Mouse (Mus musculus) brain, embryonic 14.5 days (tissue): ENCODE results near the gene Mettl21a. TPM values are rescaled to one million over a fixed set of nuclear protein-coding genes. Genes with fewer than 3 reads are reported as not detected.

Experiments
- DNase-seq: peaks from one replicate; pipeline ENCODE4 v3.0.0-alpha.2; 2011; ENCODE audit warnings: low read depth
- CTCF ChIP-seq: fragments of 200-500 bp; IDR thresholded peaks from 2 replicates; pipeline ENCODE4 v1.5.1; 2012; ENCODE audit warnings: inconsistent platforms, mild to moderate bottlenecking, moderate library complexity, borderline replicate concordance; ENCODE audit not compliant: insufficient read depth, insufficient read length; ENCODE audit errors: extremely low read depth
- POLR2A ChIP-seq: fragments of 200-500 bp; IDR thresholded peaks from 2 replicates; pipeline ENCODE4 v1.6.1; 2012; ENCODE audit warnings: mild to moderate bottlenecking, inconsistent platforms, borderline replicate concordance; ENCODE audit not compliant: poor library complexity, insufficient read depth, insufficient read length, severe bottlenecking; ENCODE audit errors: extremely low read depth
- polyA plus RNA-seq: library from polyadenylated mRNA; depleted of rRNA; stranded (reverse); fragments of >200 nt; gene quantifications from 2 replicates; pipeline ENCODE4 v1.2.3, GENCODE M21; 2012; rRNA removed

Mettl21a gene
- polyA plus RNA-seq, result 12.6 and 17.4 TPM in 2 replicates

- DNase-seq, result peak; percentile 98
- no peak for TF ChIP-seq CTCF
- peak; percentile 84; the same call in 1 of the 2 replicates for TF ChIP-seq POLR2A
Measured at GRCm38 (mm10) chr1:64616881-64617714, at the start of gene Mettl21a. Mettl21a (minus strand) TSS chr1:64617242.

- DNase-seq, result no peak
- TF ChIP-seq CTCF, result no peak
- TF ChIP-seq POLR2A, result no peak
Measured at GRCm38 (mm10) chr1:64658876-64659275, 41.8 kb upstream of the Mettl21a start.

GRCm38 (mm10) chr1:64656423-64657129 is 39.5 kb upstream of the Mettl21a start:
- DNase-seq, result no peak
- TF ChIP-seq CTCF, result no peak
- TF ChIP-seq POLR2A, result no peak

DNA sequence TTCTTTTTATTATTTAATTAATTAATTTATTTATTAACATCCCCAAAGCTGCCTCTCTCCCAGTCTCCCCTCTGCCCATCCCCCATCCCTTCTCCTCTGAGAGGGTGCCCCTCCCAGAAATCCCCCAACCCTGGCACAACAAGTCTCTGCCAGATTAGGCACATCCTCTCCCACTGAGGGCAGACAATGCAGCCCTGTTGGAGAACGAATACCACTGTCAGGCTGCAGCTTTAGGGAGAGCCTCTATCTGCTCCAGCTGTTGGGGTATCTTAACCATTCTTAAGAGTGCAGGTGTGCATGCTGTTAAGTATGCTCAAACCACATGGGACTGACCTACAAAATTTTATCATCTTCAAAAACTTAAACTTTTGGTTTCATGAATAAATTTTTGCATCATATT is 38.4 kb upstream of the Mettl21a start:
- DNase-seq, result peak; percentile 15
- TF ChIP-seq CTCF (no peak), POLR2A (no peak)

- TF ChIP-seq POLR2A (no peak), CTCF (no peak)
- no peak for DNase-seq
Measured at GRCm38 (mm10) chr1:64653701-64654100, 36.7 kb upstream of the Mettl21a start.

- no peak for DNase-seq
- TF ChIP-seq POLR2A (no peak), CTCF (no peak)
Measured at GRCm38 (mm10) chr1:64649362-64650124, 32.5 kb upstream of the Mettl21a start.

DNA sequence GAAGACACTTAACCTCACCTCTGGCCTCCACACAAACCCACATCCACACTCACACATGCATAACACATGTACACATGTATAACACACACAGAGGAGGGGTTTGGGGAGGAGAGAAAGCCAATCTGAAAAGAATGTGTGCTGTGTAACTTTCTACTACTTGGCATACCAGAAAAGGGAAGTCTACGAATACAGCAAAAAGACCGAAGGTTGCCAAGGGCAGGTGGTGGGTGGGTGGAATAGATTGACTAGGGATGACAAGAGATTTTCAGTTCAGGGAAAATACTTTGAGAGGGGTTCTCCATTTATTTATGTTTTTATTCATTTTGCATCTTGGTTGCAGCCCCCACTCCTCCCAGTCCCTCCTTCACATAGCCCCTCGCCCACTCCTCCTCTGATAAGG is 27.5 kb upstream of the Mettl21a start:
- no peak for DNase-seq

GRCm38 (mm10) chr1:64642541-64642940 is 25.5 kb upstream of the Mettl21a start:
- DNase-seq, result peak; percentile 63

More for the DNA sequence above, 27.5 kb upstream of the Mettl21a start:
- TF ChIP-seq POLR2A, result no peak
- TF ChIP-seq CTCF, result no peak

DNA sequence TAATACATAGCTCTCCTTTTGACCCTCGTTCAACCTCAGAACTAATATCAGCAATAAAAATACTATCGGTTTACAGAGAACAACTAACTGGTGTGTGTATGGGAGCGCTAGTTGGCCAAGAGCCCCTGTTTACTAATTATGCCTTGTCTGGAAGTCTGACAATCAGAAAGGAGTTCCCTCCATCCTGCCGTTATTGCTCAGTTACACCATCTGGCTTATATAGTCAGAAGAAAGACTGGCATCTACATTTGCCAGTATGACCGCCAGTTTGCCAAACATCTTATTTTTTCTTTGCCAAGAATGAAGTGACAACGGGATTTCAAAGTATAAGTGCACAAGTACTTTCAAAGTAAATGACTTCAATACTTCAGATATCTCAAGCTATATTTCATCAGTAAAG is 24.0 kb upstream of the Mettl21a start:
- DNase-seq, result peak; percentile 68
- TF ChIP-seq POLR2A, result no peak
- no peak for TF ChIP-seq CTCF

GRCm38 (mm10) chr1:64639279-64639678 is 22.2 kb upstream of the Mettl21a start:
- TF ChIP-seq CTCF (no peak), POLR2A (no peak)
- DNase-seq, result no peak

GRCm38 (mm10) chr1:64635624-64636023 is 18.6 kb upstream of the Mettl21a start:
- DNase-seq, result no peak
- TF ChIP-seq POLR2A (no peak), CTCF (no peak)

GRCm38 (mm10) chr1:64633237-64633636 is 16.2 kb upstream of the Mettl21a start:
- no peak for DNase-seq
- TF ChIP-seq POLR2A, result no peak
- no peak for TF ChIP-seq CTCF

DNA sequence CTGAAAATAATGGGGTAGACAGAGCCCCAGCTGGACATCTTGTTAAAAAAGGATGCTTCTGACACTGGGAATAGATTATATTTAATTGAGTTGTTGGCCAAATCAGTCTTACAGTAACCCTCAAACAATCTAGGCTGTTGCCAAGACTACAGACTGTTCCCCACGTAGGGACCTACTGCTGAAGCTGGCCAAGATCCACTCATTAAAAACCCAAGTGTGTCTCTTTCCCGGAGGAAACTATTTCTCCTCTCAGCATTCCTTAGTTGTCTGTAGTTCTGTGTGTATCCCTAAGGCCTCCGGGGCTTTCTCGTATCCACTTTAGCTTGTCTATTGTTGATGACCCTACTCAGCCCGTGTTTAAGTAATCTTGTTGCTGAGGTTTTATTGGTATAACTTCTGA is 14.5 kb upstream of the Mettl21a start:
- DNase-seq, result peak; percentile 41
- no peak for TF ChIP-seq CTCF
- no peak for TF ChIP-seq POLR2A
